Mouse (Mus musculus): ENCODE results near the gene Catsperd. TPM values are rescaled to one million over a fixed set of nuclear protein-coding genes. Genes with fewer than 3 reads are reported as not detected.
A peak's percentile ranks its signal among the peaks of the same experiment; 100 is the strongest.

The Catsperd gene
- polyA plus RNA-seq, 1 experiment = 3.7 TPM

DNA sequence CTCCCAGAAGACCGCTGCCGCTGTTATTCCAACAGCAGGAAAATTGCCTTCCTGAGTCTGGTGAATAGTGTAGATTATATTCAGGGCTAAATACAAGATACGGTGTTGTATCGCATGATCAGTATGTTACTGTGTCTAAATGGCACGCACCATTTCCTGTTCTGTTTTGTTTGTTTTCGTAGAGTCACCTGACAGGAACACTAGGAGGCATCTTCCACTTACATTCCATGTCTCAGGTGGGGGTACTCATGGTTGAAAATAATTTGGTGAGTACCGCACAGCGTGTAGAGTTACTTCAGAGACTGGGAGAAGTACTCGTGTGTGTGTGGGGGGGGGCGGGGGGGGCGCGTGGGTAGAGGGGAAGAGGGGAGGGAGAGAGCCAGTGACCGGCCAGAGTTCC lies 19.6 kb downstream of the Catsperd start:
- TF ChIP-seq CTCF (IDR thresholded peaks at IDR 0.05; ENCODE audit: low read depth, low read length) (no peak), EP300 (IDR thresholded peaks at IDR 0.05; ENCODE audit: insufficient read depth, low read depth, low read length) (no peak), POLR2A (IDR thresholded peaks at IDR 0.05; ENCODE audit: insufficient read depth, low read length) (no peak)
- Histone ChIP-seq H3K27me3 (ENCODE audit: control insufficient read depth, insufficient read depth, low read length, poor library complexity, severe bottlenecking) (no peaks in the 10 kb centered on the region), H3K4me1 (ENCODE audit: control insufficient read depth, insufficient read depth, low read length) (no peaks in the 10 kb centered on the region), H3K4me3 (ENCODE audit: low read depth, low read length) (no peak overlapping the region), H3K9ac (ENCODE audit: low read depth, poor library complexity, severe bottlenecking) (peak overlapping the region; percentile 60), H3K27ac (ENCODE audit: insufficient read depth, low read length) (no peak overlapping the region), H3K36me3 (ENCODE audit: control insufficient read depth, insufficient read depth, low read length, poor library complexity, severe bottlenecking) (no peaks in the 10 kb centered on the region), H3K9me3 (replicated peaks; ENCODE audit: control insufficient read depth, insufficient read depth, low read length, poor library complexity, severe bottlenecking) (no peaks in the 10 kb centered on the region)

DNA sequence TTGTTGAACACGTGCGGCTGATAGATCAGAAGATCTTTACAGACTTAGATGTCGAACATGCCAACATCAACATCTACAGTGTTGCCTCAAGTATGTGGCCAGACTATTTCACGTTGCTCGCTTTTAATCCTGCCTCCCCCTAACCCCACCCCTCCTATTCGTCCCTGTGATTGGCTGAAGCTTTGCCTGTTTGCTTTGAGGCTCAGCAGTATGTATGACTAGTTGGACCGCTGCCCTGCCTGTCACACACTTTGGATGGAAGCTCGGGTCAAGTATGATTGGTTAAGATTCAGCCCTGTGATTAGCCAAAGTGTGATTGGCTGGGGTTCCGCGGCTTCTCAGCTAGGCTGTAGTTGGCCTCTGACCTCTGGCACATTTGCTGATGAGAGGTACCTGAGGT lies 23.9 kb downstream of the Catsperd start:
- TF ChIP-seq CTCF (IDR thresholded peaks at IDR 0.05; ENCODE audit: low read depth, low read length) (no peak), EP300 (IDR thresholded peaks at IDR 0.05; ENCODE audit: insufficient read depth, low read depth, low read length) (no peak), POLR2A (IDR thresholded peaks at IDR 0.05; ENCODE audit: insufficient read depth, low read length) (no peak)
- Histone ChIP-seq H3K9ac (ENCODE audit: low read depth, poor library complexity, severe bottlenecking) (no peak overlapping the region), H3K4me1 (ENCODE audit: control insufficient read depth, insufficient read depth, low read length) (no peaks in the 10 kb centered on the region), H3K9me3 (replicated peaks; ENCODE audit: control insufficient read depth, insufficient read depth, low read length, poor library complexity, severe bottlenecking) (no peaks in the 10 kb centered on the region), H3K27me3 (ENCODE audit: control insufficient read depth, insufficient read depth, low read length, poor library complexity, severe bottlenecking) (no peaks in the 10 kb centered on the region), H3K4me3 (ENCODE audit: low read depth, low read length) (no peak overlapping the region), H3K27ac (ENCODE audit: insufficient read depth, low read length) (no peak overlapping the region), H3K36me3 (ENCODE audit: control insufficient read depth, insufficient read depth, low read length, poor library complexity, severe bottlenecking) (no peaks in the 10 kb centered on the region)

DNA sequence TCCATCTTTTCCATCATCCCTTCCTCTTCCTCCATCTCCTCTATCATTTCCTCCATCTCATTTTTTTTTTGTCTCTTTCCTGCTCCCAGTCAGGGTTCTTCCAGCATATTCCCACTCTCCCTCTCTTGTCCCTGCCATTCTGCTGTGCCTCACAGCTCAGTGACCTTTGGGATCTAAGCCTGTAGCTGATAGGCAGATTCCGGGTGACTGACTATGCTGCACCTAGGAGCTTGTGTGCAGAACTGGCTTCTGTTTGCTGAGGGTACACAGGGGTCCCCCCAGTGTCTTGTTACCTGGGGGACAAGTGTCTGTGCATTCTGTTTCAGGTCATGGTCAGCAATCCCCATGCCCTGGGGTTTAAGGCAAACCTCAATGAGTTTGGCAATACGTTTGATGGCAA lies 26.8 kb downstream of the Catsperd start:
- no peaks in the 10 kb centered on the region for H3K36me3 ChIP-seq (ENCODE audit: control insufficient read depth, insufficient read depth, low read length, poor library complexity, severe bottlenecking)
- H3K27ac ChIP-seq (ENCODE audit: insufficient read depth, low read length) = no peak overlapping the region
- TF ChIP-seq POLR2A (IDR thresholded peaks at IDR 0.05; ENCODE audit: insufficient read depth, low read length) (no peak), CTCF (IDR thresholded peaks at IDR 0.05; ENCODE audit: low read depth, low read length) (no peak), EP300 (IDR thresholded peaks at IDR 0.05; ENCODE audit: insufficient read depth, low read depth, low read length) (no peak)
- H3K27me3 ChIP-seq (ENCODE audit: control insufficient read depth, insufficient read depth, low read length, poor library complexity, severe bottlenecking) = no peaks in the 10 kb centered on the region
- H3K9ac ChIP-seq (ENCODE audit: low read depth, poor library complexity, severe bottlenecking) = no peak overlapping the region
- H3K9me3 ChIP-seq (replicated peaks; ENCODE audit: control insufficient read depth, insufficient read depth, low read length, poor library complexity, severe bottlenecking) = no peaks in the 10 kb centered on the region
- no peak overlapping the region for H3K4me3 ChIP-seq (ENCODE audit: low read depth, low read length)
- no peaks in the 10 kb centered on the region for H3K4me1 ChIP-seq (ENCODE audit: control insufficient read depth, insufficient read depth, low read length)

DNA sequence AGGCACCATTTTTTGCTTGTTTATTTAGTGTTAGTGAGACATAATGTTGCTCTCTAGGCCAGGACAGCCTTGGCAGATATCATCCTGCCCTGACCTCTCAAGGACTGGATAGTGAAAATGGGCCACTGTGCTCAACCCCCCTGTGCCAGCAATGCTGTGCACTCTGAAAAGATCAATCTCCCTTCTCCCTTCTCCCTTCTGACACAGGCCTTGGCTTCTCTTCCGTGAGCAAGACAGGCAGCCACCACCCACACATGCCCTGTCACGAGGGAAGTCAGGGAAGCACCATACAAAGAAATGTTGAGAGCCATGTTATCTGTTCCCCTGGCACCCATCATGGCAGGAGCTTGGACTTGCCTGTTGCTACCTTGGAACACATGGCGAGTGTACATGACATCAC lies 27.4 kb downstream of the Catsperd start:
- TF ChIP-seq EP300 (IDR thresholded peaks at IDR 0.05; ENCODE audit: insufficient read depth, low read depth, low read length) = no peak
- H3K4me1 ChIP-seq (ENCODE audit: control insufficient read depth, insufficient read depth, low read length) = no peaks in the 10 kb centered on the region
- no peaks in the 10 kb centered on the region for H3K36me3 ChIP-seq (ENCODE audit: control insufficient read depth, insufficient read depth, low read length, poor library complexity, severe bottlenecking)
- H3K27me3 ChIP-seq (ENCODE audit: control insufficient read depth, insufficient read depth, low read length, poor library complexity, severe bottlenecking) = no peaks in the 10 kb centered on the region
- no peak overlapping the region for H3K27ac ChIP-seq (ENCODE audit: insufficient read depth, low read length)
- no peak overlapping the region for H3K4me3 ChIP-seq (ENCODE audit: low read depth, low read length)
- H3K9ac ChIP-seq (ENCODE audit: low read depth, poor library complexity, severe bottlenecking) = no peak overlapping the region
- no peaks in the 10 kb centered on the region for H3K9me3 ChIP-seq (replicated peaks; ENCODE audit: control insufficient read depth, insufficient read depth, low read length, poor library complexity, severe bottlenecking)

DNA sequence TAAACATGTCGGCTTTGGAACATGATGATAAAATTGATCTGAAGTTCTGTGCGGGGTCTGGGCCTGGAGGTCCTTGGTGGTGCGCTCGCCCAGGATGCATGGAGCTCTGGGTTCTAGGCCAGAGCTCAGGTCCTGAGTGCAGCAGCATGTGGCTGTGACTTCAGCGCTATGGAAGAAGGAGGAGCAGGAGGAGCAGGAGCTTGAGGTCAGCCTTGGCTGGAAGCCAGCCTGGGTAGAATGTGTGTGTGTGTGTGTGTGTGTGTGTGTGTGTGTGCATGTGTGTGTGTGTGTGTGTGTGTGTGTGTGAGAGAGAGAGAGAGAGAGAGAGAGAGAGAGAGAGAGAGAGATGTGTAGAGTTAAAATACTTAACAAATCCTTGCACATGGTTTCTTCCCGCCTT lies 28.2 kb downstream of the Catsperd start:
- Histone ChIP-seq H3K36me3 (ENCODE audit: control insufficient read depth, insufficient read depth, low read length, poor library complexity, severe bottlenecking) (no peaks in the 10 kb centered on the region), H3K4me3 (ENCODE audit: low read depth, low read length) (no peak overlapping the region), H3K9me3 (replicated peaks; ENCODE audit: control insufficient read depth, insufficient read depth, low read length, poor library complexity, severe bottlenecking) (no peaks in the 10 kb centered on the region), H3K27me3 (ENCODE audit: control insufficient read depth, insufficient read depth, low read length, poor library complexity, severe bottlenecking) (no peaks in the 10 kb centered on the region), H3K4me1 (ENCODE audit: control insufficient read depth, insufficient read depth, low read length) (no peaks in the 10 kb centered on the region), H3K27ac (ENCODE audit: insufficient read depth, low read length) (no peak overlapping the region), H3K9ac (ENCODE audit: low read depth, poor library complexity, severe bottlenecking) (no peak overlapping the region)
- TF ChIP-seq CTCF (IDR thresholded peaks at IDR 0.05; ENCODE audit: low read depth, low read length) (no peak), EP300 (IDR thresholded peaks at IDR 0.05; ENCODE audit: insufficient read depth, low read depth, low read length) (no peak), POLR2A (IDR thresholded peaks at IDR 0.05; ENCODE audit: insufficient read depth, low read length) (no peak)

DNA sequence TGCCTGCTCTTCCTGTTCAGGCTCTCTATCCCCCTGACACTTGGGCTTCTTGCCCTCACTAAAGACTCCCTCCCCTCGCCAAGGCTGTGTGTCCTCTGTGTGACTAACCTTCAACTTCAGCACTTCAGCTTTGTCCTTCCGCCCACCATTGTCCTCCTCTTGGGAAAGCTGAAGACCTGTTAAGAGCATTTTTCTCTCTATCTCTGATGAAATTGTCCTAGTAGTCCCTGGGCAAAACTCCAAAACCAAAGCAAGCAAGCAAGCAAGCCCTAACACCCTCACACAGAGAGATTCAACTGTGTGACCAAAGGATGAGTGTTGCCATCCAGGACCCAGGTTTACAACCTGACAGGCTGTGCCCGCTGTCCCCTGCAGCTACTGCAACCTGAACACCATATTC lies 35.7 kb downstream of the Catsperd start:
- no peak for TF ChIP-seq EP300 (IDR thresholded peaks at IDR 0.05; ENCODE audit: insufficient read depth, low read depth, low read length)
- no peak for TF ChIP-seq CTCF (IDR thresholded peaks at IDR 0.05; ENCODE audit: low read depth, low read length)
- TF ChIP-seq POLR2A (IDR thresholded peaks at IDR 0.05; ENCODE audit: insufficient read depth, low read length) = no peak
- Histone ChIP-seq H3K4me3 (ENCODE audit: low read depth, low read length) (peak overlapping the region; percentile 1), H3K4me1 (ENCODE audit: control insufficient read depth, insufficient read depth, low read length) (peaks cover 5% of the 10 kb centered on the region), H3K27me3 (ENCODE audit: control insufficient read depth, insufficient read depth, low read length, poor library complexity, severe bottlenecking) (no peaks in the 10 kb centered on the region), H3K36me3 (ENCODE audit: control insufficient read depth, insufficient read depth, low read length, poor library complexity, severe bottlenecking) (no peaks in the 10 kb centered on the region), H3K9ac (ENCODE audit: low read depth, poor library complexity, severe bottlenecking) (no peak overlapping the region), H3K27ac (ENCODE audit: insufficient read depth, low read length) (no peak overlapping the region), H3K9me3 (replicated peaks; ENCODE audit: control insufficient read depth, insufficient read depth, low read length, poor library complexity, severe bottlenecking) (no peaks in the 10 kb centered on the region)
